Mouse (Mus musculus) left cerebral cortex, adult 9 months (tissue): ENCODE measurements around the gene Ankrd11.
"Not testable (repeated sequence)": the region's sequence is repeated elsewhere in the genome, so short reads cannot be mapped to it uniquely, and the experiment has no call there.

Experiments used
- DNase-seq, 2 experiments: peaks; one replicate each; pipeline ENCODE4 v3.0.0; 2022; ENCODE audit warnings: low spot score in 2 of 2

Ankrd11 gene

DNA sequence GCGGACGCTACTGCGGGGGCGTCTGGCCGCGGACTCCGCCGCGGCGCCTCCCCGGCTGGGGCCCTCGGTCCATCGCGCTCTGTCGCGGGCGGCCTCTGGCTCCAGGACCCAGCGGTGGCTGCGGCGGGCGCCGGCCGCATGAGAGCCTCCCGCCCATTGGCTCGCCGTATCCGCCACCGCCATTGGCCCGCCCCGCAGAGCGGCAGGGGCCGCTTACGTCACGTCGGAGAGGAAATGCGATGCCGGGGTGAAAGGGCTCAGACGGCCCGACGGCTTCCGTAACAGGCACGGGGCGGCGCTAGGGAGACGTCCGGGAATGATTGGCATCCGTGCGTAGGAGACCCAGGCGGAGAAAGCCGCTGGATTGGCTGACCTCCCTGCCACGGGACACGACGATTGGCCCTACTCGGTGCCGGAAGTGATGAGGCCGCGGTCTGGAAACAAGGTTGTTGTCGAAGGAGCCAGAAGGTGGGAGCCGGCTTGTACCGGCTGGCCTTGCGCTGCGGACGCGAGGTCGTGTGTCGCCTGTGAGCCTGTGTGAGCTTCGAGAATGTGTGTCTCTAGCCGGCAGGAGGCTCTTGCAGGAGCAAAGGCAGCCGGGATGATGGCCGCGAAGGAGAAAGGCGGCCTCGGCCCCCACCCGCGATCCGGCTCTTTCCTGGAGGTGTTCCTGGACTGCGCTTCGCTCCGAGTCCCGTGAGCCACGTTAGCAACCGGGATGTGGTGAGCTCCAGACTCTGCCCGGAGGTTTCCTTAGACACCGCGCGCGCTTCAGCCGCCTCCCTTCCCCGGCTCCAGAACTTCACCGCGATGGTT, at the start of gene Ankrd11:
TSS of gene Ankrd11 (minus strand) at position 120 of the 816 bp plus-strand sequence.
- peak; percentile 99 to 100 for DNase-seq

DNA sequence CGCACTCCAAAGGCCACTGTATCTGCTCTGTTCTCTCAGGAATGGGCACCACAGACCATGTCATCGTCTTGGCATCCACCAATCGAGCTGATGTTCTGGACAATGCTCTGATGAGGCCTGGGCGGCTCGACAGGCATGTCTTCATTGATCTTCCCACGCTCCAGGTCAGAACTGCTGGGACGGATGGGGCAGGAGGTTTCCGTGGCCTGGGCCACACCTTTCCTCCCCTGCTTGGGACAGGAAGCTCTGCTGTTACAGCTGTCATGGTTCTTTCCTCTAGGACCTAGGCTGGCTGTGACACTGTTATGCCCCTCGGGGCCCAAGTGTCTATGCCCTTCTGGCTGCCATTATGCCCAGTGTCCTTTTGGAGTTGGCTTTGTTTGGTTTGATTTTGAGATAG, 45.2 kb upstream of the Ankrd11 start:
- DNase-seq = no peak

DNA sequence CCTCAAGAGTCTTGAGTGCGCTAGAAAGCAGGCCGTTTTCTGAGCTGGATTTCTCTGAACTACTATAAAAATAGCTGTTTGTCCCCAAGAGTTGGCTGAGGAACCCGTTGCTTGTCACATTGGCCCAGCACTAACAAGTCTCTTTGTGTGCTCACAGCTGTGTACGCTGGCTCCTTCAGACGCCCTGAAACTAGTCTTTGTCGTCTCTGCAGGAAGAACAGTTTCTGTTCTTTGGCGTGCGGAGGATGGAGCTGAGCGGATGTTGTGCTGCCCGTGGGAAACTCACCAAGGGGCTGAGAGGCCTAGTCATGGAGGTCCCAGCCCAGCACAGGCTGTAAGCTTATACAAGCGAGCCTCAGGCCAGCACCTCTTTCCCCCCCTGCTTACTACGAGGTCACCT, 41.5 kb upstream of the Ankrd11 start:
- DNase-seq = peak; percentile 47 to 55

DNA sequence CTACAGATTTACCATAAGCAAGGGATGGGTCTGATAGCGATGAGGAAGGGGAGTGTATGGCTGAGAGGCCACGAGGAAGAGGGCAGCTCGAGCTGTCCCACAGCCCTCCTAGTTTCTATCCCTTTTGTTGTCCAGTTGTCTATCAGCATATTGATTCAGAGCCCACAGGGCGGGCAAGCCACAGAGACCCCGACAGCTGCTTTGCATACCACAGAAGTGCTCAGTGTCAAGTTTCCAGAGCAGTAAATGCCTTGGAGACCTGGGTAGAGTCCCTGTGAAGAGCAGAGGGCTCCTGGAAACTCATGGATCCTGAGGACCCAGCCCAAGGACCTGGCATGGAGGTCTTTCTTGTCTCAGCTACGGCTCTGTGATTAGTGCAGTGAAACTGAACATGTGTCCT, 40.9 kb upstream of the Ankrd11 start:
- DNase-seq = no peak

DNA sequence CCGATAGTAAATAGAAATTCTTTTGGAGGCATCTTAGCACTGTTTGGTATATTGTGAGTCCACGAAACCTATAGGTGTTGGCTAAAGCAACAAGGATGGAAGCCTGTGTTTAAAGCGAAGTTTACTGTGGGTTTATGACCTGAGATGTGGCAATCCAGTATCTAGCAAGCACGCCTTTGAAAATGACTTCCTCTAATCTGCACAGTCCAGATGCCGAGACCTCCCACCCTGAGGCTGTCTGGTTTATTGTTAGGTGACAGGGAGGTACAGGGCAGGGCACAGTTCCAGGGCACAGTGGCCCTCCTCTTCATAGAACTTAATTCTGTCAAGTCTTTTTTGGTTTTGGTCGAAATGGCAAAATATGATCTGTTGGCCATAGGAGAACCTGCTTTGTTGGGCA, 35.1 kb upstream of the Ankrd11 start:
- no peak for DNase-seq

DNA sequence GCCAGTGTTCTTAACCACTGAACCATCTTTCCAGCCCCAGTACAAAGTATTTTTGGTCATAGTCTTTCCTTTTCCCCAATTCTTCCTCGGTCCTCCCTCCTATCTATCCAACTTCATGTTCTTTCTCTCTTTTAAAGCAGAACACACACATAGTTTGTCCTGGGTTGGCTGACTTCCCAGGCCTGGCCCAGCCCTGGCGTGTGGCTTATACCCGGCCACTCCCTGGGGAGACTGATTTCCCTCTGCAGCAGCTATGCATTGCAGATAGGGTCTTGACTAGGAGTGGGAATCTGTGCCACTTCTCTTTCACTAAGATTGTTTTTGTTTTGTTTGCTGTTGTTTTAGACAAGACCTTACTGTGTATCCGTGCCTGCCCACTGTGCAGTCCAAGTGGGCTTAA, 29.1 kb upstream of the Ankrd11 start:
- DNase-seq = no peak

DNA sequence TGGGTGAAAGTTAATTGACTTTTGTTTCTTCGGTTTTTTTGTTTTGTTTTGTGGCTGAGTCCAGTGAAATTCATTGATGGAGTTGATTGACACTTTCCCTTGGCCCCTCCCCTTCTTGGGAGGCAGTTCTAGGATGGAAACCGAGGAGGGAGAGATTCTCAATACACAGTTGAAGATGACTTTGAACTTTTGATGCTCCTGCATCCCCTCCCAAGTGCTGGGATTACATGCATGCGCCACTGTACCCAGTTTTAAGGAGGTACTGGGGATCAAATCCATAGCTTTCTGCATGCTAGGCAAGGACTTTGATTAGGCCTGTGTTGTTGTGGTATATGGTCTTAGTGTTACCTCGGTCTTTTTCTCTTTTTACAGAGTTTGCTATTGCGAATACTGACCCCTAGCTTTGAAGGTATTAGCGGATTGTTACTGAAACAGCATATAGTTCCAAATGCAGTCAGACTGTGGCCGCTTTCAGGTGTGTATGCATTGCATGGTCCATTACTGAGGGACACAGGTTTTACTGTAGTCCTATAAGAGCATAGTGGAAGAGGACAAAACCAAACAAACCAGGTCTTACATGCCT, 24.1 kb upstream of the Ankrd11 start:
- no peak for DNase-seq

DNA sequence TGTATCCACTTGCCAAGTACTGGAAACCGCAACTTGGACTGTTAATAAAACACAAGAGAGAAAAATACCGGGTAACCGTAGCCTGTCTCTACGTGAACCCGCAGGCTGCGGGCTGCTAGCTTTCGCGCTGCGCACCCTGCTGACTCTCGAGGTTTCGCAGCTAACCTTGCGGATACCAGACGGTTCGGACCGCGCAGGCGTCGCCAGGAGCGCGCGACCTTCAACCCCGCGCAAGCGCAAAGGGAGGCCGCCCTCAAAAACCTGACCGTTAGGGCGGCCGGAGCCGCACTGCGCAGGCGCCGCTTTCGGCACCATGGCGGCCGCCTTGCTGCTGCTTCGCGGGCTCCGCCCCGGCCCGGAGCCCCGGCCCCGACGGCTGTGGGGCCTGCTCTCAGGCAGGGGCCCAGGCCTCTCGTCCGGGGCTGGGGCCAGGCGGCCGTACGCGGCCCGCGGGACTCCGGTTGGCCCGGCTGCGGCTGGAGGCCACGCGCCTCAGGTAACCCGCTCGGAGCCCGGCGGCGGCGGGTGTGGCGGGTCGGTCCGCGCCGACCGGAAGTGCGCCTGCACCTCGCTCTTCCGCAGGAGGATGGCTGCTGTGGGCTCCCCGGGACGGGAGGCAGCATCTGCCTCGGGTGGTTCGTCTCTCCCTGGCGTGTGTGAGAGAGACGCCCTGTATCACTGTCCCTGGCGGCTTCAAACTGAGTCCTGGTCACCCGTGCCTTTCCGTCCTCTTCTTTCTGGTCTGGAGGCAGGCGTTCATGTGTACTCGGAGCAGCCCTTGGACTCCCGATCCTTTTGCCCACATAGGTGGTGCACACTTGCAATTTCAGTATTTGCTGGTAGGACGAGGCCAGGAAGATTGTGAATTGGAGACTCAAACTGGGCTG, 23.4 kb upstream of the Ankrd11 start:
- peak; percentile 84 to 94 for DNase-seq

DNA sequence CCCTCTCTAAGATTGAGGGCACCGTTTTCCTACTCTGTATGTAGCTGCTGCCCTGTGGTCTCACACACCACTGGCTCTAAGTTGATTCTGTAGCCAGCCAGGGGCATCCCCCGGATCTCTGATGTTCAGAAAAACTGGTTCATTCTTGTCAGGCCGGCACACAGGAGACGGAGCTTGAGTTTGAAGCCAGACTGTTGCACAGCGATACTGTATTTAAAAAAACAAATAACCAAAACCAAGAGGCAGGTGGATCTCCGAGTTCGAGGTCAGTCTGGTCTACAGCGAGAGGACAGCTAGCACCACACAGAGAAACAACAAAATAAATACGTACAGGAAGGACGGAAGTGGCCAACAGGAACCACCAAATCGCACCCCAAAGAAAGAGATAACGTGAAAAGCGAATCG, 22.7 kb upstream of the Ankrd11 start:
- no peak for DNase-seq

DNA sequence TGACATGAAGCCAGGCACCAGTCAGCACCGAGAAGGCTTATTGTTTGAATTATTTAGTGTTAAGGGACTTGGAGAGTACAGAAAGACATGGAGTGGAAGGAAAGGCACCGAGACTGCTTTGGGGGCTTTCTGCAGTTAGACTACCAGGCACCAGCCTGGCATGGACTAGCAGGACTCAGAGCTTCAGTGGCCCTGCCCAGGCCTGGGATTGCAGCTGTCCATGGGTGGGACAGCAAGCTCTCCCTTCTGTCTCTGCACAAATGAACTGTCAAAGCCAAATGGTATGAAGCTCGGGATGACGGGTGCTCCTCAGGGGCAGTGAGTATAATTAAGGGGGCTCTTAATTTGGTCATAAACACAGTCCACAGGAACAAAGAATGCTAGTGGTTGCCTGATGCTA, 22.0 kb upstream of the Ankrd11 start:
- DNase-seq = no peak

DNA sequence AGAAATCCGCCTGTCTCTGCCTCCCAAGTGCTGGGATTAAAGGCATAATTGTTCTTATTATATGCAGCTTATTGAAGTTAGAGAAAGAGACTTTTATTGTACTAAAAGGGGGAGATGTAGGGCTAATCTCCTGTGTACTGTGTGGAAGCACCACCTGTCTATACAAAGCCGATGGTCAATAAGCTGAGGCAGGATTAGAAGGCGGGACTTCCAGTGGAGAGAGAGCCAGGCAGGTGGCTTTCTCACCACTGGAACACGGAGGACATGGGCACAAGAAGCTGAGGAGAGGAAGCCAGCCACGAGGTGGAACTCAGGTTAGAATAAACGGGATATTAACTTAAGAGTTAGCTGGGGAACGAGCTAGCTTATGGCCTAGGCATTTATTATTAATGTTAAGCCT, 20.6 kb upstream of the Ankrd11 start, which contains the start of gene Spg7:
TSS of gene Spg7 (plus strand) at position 222 of the 400 bp plus-strand sequence.
- DNase-seq = no peak

DNA sequence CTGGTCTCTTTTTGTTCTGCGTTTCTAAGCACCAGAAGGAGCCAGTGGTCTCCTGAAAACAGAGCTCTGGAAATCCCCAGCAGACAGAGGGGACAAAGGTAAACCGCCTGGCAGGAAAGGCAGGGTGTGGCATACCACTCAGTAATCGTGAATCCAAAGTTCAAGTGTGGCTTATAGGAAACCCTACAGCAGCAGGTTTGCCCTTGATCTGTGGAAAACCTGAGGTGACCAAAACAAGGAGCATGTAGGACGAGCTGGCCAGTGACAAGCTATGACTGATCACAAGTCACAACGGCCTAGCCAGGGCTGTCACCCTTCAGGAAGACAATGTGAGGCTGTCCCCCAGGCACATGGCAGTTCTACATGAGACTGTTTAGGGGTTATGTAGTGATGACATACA, 9.4 kb upstream of the Ankrd11 start:
- DNase-seq = no peak

DNA sequence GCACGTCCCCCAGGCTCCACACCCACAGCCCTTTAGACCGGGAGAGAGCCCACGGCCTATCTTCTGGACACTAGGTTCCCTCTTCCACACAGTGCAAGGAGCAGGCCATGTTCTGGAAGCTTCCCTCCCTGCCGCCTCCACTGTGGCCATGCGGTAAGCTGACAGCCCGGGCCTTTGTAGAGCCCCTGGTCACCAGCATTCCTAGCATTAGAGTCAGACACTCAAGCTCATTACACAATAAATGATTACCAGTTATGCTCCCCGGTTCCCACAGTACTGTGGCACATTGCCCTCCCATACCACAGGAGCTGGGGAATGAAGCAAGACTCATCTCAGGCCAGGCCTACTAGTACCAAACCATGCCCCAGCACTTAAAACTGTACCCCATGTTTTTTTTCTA, 6.3 kb upstream of the Ankrd11 start:
- no peak for DNase-seq

DNA sequence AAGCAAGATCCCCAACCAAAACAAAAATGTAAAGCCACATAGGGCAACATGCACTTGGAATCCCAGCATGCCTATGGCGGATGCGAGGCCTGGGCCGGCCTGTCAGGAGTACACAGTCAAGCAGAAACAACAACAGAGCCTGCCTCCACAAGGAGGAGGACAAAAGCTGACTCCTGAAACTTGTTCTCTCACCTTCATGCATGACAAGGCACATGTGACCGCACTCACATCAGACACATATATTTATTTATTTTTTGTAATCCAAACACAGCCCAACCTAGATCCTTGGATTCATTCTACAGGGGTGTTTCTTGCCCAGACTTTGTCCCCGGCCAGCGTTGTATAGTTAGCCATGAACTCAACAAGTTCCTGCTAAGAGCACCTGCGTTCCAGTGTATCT, 5.8 kb upstream of the Ankrd11 start:
- no peak for DNase-seq

DNA sequence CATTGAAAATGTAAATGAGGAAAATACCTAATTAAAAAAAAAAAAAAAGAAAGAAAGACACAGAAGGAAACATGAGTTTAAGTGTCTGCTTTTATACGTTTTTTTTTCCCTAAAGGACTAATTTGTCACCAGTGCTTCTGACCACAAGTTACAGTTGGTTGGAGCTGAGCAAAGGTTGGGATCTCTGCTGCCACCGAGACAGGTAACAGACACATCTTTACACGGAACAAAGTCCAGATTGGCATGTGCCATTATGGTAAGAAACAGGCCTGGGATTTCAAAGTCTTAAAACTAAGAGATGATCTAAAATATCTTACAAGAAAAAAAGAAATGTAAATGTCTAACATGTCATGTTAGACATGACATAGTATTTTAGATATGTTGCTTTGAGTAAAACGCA, 4.6 kb upstream of the Ankrd11 start:
- DNase-seq = no peak

DNA sequence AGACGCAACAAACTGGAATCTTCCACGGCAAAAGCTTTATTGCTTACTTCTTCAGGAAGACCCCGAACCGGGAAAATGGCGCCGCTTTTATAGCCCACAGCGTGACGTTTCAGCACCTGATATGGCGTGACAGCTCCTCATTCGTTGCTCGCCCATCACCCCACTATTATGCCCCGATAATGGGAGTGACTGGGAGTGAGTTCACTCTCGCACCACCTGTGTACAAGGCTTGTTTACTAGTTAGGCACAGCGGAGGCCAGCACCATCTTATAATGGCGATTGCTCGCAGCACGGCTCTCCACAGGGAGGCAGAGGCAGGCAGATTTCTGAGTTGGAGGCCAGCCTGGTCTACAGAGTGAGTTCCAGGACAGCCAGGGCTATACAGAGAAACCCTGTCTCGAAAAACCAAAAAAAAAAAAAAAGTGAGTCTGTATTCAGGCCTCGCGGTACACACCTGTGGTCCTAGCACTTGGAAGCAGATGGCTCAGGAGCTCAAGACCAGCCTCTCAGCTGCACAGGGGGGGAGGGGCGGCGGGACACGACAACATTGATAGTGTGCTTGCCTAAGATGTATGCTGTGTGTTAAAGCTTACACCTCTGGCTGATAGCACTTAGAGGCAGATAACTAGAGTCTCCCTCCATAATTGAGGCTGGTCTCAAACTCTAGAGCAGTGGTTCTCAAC, 2.8 kb upstream of the Ankrd11 start:
- DNase-seq = not testable (repeated sequence)

DNA sequence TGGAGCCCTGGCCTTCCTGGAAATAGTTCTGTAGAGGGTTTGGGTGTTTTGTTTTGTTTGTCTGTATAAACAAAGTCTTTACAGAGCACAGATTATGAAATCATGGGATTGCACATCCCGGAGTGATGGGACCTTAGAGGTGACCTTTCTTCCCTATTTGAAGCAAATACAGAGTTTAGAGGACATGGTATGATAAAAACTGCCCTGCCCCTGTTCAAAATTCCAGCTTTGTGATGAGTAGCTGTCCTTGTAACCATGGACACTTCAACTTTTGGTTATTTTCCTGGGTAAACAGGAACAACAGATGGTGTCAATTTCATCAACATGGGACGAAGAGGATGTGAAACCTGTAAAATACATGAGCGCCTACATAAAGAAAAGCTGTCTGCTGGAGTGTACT, 1.9 kb upstream of the Ankrd11 start:
- no peak for DNase-seq

DNA sequence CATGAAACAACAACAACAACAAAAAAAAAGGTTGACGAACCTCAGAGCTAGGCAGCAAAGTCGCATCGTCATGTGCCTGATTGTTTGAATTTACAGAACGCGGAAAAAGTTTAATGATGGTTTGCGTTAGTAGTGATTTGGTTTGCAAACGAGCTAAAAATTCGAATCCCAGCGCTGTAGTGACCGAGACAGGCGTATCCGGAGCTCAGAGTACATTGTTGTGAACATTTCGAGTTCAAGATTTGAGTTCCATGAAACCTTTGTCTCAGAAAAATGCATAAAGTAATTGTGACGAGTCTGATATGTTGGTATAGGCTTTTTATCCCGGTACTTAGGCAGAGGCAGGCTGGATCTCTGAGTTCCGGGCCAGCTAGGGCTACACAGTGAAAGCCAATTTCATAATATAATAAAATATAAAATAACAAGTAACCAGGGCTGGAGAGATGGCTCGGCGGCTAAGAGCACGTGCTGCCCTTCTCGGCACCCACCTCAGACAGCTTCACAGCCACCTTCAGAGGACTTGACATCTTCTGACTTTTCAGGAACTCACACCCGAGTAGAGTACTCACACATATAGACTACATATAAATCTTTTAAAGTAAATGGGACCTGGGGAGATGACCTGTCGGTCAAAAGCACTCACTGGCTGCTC, 1.0 kb upstream of the Ankrd11 start:
- DNase-seq = no peak

DNA sequence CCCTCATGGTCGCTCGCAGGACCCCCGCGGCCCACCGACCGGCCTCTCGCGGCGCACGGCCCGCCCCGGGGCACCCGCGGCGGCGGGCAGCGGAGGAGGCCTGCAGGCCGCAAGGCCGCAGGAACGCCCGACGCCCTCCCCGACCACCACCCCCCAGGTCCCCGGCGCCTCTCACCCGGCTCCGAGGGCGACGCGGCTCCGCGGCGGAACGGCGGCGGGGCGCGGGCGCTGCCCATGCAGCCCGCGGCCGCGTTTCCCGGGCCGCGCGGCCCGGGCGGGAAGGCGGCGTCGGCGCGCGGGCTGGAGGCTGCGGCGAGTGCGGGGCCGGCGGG, 337 bp downstream of the Ankrd11 start:
- no peak for DNase-seq

DNA sequence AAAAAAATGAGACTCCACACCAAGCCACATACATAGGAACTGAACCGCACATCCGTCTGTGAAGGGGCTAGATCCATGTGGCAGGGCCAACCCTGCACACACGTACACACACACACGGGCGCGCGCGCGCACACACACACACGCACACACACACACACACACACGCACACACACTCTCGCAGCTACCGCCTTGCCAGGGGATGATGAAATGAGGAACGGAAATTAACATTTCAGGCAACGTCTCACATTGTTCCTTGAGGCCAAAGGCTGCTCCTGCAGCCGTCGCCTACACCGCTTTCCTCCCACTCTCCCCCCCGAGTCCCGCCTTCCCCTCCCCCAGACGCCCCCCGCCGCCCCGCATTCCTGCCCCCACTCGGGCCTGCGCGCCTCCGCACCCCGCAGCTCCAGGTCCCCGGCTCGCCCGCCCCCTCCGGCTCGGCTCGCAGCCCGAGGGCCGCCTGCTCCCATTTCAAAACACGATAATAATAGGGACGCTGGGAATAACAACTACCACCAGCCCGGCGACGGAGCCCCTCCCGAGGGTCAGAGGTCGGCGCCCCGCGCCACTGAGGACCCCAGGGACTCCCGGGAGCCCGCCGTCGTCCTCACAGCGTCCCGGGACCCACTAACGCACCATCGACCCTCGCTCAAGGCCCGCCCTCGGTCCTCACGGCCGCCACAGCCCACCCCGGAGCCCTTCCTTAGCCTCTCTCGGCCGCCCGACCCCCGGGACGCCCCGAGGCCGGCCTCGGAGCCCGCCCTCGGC, 886 bp downstream of the Ankrd11 start:
- peak in 1 of 2 experiments; percentile 50 for DNase-seq
